Mouse (Mus musculus): ENCODE data around the gene Bphl. TPM values are rescaled to one million over a fixed set of nuclear protein-coding genes. Genes with fewer than 3 reads are reported as not detected.

Gene Bphl
- 19.6 TPM for polyA plus RNA-seq (2017; shearing (Covaris generic))

GRCm38 (mm10) chr13:34037172-34038055 is at the start of gene Bphl:
Gene Bphl (plus strand): TSS chr13:34037597.

DNA sequence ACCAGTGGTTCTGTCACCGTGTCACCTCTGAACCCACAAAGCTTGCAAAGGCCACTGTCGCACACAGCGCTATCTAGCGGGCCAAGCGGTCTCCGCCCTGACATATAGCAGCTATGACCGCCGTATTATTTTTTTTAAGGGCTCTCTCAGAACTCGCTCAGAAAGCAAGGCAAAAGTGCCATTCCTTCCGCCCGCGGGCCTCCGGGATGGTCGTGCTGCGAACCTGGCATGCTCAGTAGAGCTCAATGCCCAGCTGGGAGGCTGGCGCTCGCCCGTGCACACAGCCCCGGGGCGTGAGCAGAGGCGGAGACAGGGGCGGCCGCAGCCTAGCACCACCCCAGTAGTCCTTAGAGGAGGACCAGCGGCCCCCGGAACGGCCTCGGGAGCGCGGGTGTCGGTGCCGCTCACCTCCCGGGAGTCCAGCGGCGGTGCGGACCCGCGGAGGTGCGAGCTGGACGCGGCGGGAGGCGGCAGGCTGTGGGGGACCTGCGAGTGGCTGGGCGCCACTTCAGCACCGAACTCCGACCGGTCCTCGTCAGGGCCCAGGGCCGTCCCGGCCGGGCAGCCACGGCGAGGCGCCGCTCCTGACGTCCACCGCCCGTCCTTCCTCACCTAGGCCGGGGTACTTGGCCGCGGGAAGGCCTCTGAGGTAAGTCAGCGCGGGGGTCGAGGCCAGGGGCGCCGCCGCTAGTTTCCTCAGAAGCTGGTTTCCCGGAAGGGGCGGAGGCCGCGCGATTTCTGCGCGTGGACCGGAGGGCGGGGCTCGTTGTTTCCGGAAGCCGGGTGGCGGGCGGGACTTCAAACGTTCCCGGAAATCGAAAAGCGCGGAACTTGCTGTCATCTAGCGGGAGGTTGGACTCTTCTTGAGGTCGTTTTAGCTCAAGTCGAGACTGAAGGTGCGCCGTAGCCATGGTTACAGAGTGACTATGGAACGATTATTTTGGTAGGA is 35.1 kb upstream of the Bphl start, which contains the start of the genes Ripk1 and Serpinb6a:
Gene Ripk1, plus strand, starts transcription at position 306 of the 949 bp plus-strand sequence.
Gene Serpinb6a, minus strand, starts transcription at position 737 of the 949 bp plus-strand sequence.

DNA sequence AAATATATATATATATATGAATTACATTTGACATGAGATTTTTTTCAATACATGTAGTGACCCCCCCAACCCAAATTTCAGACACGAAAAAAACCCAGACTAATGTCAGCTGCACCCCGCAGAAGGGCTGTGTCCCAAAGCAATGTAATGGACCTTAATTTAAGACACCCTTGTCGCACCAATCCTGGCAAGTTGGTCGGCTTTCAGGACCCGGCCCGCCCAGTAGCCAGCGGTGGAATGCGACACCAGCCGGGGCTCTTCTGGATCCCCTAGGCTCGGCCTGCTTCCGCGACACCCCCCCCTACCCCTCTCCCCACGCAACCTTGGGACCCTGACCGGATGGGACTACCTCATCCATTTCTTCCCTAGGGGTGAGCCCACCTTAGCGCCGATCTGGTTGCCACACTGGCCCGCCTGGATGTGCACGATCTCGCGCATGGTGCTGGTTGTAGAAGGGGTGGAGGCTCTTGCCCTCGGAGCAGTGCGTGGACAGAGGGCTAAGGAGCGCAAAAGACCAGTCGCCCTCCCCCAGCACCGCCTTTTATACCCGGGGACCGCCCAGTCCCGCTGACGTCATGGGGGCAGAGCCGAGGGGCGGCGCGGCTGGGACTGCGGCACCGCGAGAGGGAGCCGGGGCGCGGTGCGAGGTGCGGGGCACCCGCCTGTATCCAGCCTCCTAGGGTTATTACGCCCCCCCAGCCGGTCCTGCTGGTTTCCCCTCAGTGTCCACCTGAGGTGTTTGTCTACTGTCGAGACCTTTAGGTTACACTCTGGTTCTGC is 40.3 kb downstream of the Bphl start, which contains the start of gene Tubb2a:
Gene Tubb2a, minus strand, starts transcription at position 516 of the 780 bp plus-strand sequence.

Other genes starting within 250 kb of the Bphl start
- gene Serpinb6e, start 194.2 kb upstream of the Bphl start, polyA plus RNA-seq (2017; shearing (Covaris generic)): not detected
- gene Serpinb6c, start 131.9 kb upstream of the Bphl start, polyA plus RNA-seq (2017; shearing (Covaris generic)): not detected
- gene Nqo2, start 72.9 kb upstream of the Bphl start, polyA plus RNA-seq (2017; shearing (Covaris generic)): 4.8 TPM
- 94.7 TPM for gene Ripk1, start 35.2 kb upstream of the Bphl start, polyA plus RNA-seq (2017; shearing (Covaris generic))
- 34.3 TPM for gene Serpinb6a, start 34.8 kb upstream of the Bphl start, polyA plus RNA-seq (2017; shearing (Covaris generic))
- gene Tubb2a, start 40.4 kb downstream of the Bphl start, polyA plus RNA-seq (2017; shearing (Covaris generic)): 404 TPM
- 9.1 TPM for gene Tubb2b, start 92.9 kb downstream of the Bphl start, polyA plus RNA-seq (2017; shearing (Covaris generic))
- gene Psmg4, start 125.4 kb downstream of the Bphl start, polyA plus RNA-seq (2017; shearing (Covaris generic)): 52.6 TPM

Measured in naive thymus-derived CD4-positive, alpha-beta T cell, adult 5 months (primary cell).